Mouse (Mus musculus): Measurements from ENCODE around the gene C2cd6.

The C2cd6 gene

DNA sequence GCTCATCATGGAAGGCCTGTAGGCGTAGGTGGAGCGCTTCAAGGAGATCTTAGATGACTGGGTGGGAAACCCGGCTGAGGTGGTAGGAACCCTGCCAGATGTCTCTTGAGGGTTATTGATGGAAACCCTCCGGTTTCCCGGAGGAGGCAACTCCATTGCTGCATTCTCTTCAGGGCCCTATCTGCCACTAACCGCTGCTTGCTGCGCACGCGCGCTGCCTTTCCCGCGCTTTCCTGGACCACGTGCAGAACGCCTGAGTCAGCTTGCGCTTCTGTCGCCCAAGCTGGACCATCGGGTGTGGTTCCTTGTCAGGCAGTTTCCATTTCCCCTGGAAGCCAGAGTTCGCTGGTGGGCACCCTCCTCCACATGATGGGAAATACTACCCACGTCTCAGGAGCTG, at the start of gene C2cd6:
TSS of gene C2cd6 (minus strand) at position 196 of the 400 bp plus-strand sequence.
- no peak for DNase-seq

DNA sequence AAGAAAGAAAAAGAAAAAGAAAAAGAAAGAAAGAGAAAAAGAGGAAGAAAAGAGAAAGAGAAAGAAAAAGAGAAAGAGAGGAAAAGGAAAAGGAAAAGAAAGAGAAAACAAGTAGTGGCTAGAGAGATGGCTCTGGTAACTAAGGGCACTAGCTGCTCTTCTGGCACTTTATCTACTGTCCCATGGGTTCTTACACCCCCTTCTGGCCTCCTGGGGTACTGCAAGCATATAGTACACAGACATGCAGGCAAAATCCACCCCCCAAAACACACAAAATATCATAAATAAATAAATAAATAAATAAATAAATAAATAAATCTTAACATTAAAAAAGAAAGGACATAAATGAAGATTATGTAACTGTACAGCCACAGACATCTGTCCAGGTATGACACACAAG, 48.1 kb upstream of the C2cd6 start:
- DNase-seq: peak; percentile 92

DNA sequence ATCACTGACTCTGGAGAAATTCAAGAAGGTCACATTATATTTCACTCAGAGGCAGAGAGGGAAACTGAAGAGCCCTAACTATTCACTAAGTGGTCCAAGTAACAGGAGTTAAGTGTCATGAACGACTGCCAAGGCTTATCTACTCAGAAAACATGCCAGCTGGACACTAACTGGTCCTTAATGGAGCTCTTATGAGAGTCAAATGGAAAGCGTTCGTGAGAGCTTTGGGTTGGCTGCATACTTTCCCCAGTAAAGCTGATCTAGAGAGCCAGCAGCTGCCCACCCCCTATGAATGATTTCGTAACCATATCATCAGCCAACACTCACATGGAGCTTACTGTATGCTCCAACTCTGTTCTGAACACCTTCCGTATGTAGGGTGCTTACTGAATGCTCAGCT, 39.7 kb upstream of the C2cd6 start:
- DNase-seq: peak; percentile 87

DNA sequence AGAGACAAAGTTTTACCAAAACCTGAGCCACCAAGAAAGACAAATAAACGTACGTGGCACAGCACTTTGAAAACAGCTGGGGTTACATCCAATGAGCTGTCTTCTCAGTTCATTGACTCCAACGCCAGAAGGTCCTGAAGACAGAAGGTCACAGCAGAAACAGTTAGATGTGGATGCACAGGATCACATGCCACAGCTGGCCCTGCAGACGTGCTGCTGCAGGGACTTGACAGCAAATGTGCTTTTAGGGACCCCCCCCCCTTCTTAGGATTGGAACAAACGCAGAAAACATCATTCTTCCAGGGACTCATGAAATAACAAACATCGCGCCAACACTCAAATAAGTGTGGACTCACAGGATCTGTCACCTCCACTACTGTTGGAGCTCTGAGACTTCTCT, 34.2 kb upstream of the C2cd6 start:
- DNase-seq: no peak

DNA sequence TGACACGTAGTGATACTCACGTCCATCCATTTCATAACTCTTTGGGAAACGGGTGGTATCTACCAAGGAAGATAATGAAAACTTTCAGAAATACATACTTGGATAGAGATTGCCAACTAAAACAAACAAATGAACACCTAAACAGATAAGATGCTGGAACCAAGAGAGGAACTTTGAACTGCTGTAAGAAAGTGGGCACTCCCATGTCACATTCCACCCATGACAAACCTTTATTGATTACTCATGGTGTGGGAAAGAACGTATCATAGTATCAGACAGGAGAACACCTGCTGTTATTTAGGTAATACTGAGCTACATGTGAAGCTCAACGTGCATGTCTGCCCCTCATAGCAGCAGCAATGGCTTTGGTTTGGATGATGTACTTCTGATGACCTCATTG, 30.9 kb upstream of the C2cd6 start:
- no peak for DNase-seq

DNA sequence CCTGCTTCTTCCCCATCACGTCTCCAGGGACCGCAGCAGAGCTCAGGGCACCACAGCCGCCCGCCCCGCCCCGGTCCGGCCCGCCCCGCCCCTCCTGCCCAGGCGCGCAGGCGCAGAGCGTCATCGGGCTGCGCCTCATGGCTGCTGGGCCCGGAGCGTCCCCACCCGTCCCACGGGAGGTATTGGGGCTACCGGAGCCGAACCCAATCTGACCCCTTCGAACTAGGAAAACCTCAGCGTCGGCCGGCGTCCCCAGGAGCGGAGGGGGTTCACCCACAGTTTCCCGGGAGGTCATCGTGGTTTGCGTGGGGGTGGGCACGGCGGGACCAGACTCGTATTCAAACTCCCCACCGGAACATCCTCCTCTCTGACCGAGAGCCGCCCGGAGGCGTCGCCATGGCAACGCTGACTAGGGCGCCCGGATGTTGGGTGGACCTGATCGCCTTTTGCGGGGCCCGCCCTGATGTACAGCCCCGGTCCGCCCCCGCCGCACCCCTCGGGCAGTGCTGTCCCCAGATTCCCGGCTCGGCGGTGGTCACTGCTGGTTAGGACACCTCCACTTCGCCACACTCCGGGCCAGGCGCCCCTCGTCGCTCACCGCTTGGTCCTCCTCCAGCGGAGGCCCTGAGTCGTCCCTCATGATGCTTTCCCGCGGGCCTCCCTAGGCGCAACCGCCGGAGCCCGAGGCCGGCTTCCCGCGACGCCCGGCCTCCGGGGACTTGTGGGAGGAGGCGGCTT, 25.2 kb upstream of the C2cd6 start, which contains the start of gene Tmem237:
TSS of gene Tmem237 (minus strand) at position 689 of the 738 bp plus-strand sequence.
- DNase-seq: peak; percentile 92

DNA sequence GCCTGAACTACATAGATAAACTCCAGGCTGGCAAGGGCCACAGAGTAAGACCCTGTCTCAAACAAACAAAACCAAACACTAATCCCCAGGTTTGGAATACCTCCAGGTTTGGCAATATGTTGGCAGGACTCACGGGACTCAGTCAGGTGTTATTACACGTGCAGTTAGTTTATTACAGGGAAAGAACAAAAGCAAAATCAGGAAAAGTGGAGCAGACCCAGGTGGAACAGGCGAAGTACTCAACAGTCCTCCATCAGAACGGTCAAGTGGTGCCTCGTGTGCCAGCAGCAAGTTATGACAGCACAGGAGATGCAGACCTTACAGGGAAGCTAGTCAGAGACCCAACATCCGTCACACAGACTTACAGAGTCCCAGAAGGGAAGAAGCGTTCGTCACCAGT, 15.8 kb upstream of the C2cd6 start:
- DNase-seq: peak; percentile 71

DNA sequence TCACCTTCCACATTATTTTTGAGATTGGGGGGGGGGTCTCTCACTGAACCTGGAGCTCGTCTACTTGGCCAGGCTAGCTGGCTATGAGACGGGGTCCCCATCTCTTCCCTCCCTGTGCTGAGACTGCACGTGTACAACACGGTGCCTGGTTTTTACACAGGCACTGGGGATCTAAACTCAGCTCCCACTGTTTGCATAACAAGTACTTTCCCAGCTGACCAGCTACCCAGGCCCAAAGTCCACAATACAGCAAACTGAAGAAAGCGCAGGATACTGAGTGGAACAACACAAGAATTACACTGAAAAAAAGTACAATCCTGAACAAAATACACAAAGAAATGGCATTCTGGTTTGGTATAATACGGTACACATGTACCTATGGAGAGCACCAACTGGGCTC, 7.4 kb upstream of the C2cd6 start:
- DNase-seq: no peak

DNA sequence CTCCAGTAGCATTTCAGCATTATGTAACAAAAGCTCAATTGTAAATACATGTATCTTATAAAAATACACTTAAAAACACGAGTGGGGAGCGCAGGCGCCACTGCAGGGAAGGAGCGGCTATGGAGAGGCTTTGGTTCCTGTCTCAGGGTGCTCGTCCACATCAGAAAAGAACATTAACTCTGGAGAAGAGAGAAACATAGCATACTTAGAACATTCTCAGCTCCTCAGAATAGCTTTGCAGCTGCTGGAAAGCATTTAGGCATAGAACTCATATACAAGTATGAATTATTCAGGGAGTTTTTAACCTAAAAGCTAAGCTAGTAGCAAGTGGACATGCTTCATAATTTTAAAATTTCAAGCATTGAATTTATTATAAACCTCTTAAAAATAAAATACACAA, 6.3 kb upstream of the C2cd6 start:
- no peak for DNase-seq

DNA sequence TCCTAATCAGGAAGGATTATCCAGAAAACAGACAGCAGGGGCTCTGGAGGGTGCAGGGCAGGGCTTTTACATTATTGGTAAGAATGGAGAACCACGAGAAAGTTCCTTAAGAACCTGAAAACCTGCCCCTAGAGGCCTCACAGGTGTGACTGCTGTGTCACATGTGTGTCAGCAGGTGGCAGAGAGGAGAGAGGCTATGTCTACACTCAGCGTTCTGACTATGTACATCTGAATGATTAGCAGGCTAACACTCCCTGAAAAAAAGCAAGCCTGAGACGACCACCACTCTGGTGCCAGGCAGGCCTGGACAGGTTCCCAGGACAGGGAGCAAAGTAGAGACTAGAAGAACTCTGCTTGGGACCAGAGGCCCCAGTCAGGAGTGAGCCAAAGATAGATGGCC, 23.8 kb downstream of the C2cd6 start:
- peak; percentile 19 for DNase-seq

DNA sequence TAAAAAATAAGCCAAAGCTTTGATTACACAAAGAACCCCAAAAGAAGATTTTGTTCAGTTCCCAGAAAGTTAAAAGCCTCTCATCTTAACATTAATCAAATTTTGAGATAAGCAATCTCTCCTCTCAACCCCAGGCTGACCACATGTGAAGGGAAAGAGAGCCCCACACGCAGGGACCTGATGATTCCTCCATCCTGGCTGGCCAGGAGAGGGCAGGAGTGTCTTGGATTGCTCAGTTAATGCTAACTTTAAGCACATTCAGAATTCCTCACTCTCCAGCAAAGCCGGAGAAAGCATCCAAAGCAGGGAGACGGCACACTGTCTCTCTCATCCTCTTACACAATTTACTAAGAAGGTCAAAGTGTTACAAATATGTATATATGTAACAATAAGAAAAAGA, 26.7 kb downstream of the C2cd6 start:
- peak; percentile 44 for DNase-seq

DNA sequence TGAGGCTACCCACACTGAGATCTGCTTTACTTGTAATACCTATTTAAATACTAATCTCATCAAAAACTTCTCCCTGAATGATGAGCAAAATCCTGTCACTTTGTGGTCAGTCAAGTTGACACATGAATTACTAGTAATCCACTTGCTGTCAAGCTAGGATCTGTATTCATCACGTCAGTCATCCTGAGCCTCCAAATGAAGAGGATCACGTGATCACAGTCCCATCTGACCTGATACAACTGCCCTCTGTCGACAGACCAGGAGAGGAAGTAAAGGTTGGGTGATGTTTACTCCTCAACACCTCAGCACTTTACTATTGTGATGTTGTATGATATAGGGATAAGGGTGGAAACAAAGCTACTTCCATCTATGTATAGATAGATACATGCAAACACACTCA, 31.0 kb downstream of the C2cd6 start:
- DNase-seq: no peak

DNA sequence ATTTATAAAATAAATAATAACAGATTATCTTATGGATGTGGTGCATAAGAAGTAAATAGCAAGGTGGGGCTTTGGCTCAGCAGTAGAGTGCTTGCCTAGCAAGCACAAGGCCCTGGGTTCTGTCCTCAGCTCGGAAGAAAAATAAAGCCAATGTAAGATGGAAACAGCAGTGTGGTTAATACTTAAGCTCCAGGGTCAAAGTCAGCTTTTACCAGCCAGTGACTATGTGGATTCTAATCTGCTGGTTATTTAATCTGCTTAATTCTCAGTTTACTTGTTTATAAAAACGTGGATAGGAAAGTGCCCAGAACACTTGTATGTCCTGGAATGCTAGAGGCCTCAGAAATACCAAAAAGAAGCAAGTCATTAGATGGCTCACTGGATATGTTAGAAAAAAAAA, 37.7 kb downstream of the C2cd6 start:
- DNase-seq: no peak

DNA sequence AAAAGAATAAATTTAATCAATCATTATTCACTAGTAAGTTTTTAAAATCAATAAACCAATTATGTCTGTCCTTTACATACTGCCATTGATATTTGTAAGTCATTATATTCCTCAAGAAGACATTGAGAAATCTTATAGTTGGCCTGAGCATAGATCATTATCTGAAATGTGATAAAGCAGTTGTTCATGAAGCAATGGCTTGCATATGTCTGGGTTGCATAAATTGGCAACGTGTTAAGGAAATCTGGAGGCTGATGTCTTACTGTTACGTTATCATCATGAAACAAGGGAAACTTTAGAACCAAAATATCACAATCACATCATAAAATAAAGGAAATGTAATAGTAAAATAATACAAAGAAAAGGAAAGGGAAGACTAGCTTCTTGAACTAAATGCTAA, 43.4 kb downstream of the C2cd6 start:
- no peak for DNase-seq

DNA sequence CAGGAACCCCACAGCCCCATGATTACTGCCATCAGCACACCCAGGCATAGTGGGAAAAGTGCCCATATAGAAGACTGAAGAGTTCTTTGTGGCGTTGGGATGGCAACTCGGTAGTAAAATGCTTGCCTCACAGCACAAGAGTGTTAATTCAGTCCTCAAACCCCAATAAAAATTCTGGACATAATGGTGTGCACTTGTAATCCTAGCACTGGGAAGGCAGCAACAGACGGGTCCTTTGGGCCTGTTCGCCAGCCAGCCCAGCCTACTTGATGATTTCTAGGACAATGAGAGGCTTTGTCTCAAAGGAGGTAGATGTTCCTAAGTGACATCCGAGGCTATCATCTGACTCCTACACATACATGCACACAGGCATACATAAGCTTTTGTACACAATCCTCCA, 57.0 kb downstream of the C2cd6 start:
- no peak for DNase-seq

DNA sequence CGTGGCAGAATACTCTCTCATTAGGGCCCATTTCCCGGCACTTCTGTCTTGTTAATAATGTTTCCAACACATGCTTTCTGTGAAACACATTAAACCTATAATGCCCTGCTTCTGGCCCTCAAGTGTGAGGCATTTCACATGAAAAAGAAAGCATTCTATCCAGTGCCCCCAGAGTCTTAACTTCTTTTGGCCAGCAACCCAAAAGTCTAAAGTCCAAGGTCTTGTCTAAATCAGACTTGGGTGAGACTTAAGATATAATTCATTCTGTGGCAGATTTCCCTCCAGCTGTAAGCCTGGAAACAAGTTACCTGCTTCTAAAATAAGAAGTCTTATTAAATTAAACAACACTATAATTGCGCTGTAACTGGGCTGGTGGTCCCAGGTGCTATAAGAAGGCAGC, 73.1 kb downstream of the C2cd6 start:
- DNase-seq: no peak

DNA sequence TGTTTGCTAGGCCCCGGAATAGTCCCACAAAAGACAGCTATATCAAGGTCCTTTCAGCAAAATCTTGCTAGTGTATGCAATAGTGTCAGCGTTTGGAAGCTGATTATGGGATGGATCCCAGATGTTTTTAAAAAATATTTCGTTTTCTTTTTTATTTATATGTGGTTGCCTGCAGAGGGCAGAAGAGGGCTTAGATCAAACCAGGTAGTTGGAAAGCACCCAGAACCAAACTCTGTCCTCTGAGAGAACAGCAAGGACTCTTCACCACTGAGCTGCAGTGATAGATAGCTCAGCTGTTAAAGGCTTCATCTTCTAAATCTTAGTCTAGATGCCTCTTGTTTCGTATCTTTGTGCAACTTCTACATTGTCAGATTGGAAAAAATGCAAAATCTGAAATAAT, 85.5 kb downstream of the C2cd6 start:
- DNase-seq: peak; percentile 23

Data from lung, postnatal 36 days (tissue).